Mouse (Mus musculus) olfactory bulb, adult 2 months (tissue): ENCODE measurements at regions not wholly inside any gene's neighbourhood (a gene's known extent, or its start where the extent isn't known, plus 50 kb on each side); places are given as distances from the start of the nearest gene placed in this dataset.

ENCODE experiments used
- CTCF ChIP-seq: fragments of 200-500 bp; IDR thresholded peaks from 2 replicates; pipeline ENCODE4 v1.5.1; 2012; ENCODE audit warnings: low read depth, mild to moderate bottlenecking, low read length, moderate library complexity; ENCODE audit not compliant: insufficient read depth
- POLR2A ChIP-seq: fragments of 200-500 bp; IDR thresholded peaks from 2 replicates; pipeline ENCODE4 v1.6.1; 2012; ENCODE audit warnings: mild to moderate bottlenecking, low read depth, low read length, moderate library complexity; ENCODE audit not compliant: insufficient read depth

DNA sequence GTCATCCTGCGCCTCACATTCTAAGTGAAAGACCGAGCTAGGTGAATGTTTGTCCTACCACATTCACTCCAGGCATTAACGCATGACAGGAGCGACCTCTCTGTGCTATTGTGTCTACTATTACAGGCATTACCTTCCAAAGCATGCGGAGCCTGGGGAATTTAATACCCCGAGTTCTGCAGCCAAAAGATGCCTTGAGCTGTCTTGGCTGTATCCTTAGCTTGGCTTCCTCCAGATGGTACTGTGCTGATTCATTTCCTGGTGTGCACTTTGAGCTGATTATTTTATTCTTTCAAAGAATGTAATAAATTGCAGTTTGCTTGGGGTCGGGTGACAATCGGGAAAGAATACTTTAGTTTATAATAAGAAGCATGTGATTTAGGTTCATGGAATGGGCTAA, 323.2 kb downstream of the Tbc1d1 start:
- TF ChIP-seq CTCF (no peak), POLR2A (no peak)
